Mouse (Mus musculus) cerebellum, postnatal 25 days (tissue): Measurements from ENCODE around the gene Tmem123.

Source experiments
- DNase-seq, 2 experiments: peaks; one replicate each; pipeline ENCODE4 v3.0.0; 2021; ENCODE audit warnings: mixed read lengths in 2 of 2

Gene Tmem123

DNA sequence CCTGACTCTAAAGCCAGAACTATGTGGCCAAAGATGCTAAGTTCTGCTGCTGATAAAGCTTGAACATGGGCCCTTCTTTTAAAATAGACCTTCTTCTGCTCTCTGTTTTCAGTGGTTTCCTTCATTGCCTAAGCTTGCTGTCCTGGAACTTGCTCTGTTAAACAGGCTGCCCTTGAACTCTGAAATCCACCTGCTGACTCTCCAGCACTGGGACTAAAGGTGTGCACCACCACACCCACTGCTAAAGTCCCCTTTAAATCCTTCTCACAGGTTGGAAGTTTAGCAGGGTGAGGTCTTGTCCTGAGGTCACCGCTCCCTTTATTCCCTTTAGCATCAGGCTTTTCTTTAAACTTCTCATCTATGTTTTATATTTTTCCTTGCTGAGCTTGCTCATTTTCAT is 13.1 kb downstream of the Tmem123 start:
- DNase-seq, result no peak

DNA sequence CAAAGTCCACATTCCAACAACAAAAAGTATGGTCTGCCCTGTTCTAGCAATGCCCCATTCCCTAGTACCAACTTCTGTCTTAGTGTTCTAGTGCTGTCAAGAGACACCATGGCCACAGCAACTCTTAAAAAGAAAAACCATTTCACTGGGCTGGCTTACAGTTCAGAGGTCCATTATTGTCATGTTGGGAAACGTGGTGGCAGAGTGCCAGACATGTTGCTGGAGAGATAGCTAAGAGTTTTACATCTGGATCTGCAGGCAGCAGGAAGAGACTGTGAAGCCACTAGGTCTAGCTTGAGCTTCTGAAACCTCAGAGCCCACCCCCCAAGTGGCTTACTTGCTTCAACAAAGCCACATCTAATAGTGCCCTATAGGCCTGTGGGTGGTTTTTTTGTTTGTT is 13.8 kb downstream of the Tmem123 start:
- no peak for DNase-seq

- no peak for DNase-seq
Measured at GRCm38 (mm10) chr9:7778771-7779170, 14.9 kb downstream of the Tmem123 start.

DNA sequence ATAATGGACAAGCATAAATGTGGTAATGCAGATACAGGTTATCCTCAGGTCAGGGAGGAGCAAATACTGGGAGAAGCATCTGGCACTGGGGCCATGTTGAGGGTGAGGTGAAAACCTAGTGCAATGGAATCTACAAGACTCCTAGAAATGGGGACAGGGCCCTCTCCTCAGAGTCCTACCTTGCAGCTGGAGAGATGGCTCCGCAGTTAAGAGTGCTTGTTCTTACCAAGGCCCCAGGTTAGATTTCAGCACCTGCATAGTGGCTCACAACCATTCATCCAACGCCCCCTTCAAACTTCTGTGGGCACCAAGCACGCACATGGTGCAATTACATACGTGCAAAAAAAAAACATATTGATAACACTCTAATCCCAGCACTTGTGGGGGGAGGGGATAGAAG is 15.9 kb downstream of the Tmem123 start:
- no peak for DNase-seq

DNA sequence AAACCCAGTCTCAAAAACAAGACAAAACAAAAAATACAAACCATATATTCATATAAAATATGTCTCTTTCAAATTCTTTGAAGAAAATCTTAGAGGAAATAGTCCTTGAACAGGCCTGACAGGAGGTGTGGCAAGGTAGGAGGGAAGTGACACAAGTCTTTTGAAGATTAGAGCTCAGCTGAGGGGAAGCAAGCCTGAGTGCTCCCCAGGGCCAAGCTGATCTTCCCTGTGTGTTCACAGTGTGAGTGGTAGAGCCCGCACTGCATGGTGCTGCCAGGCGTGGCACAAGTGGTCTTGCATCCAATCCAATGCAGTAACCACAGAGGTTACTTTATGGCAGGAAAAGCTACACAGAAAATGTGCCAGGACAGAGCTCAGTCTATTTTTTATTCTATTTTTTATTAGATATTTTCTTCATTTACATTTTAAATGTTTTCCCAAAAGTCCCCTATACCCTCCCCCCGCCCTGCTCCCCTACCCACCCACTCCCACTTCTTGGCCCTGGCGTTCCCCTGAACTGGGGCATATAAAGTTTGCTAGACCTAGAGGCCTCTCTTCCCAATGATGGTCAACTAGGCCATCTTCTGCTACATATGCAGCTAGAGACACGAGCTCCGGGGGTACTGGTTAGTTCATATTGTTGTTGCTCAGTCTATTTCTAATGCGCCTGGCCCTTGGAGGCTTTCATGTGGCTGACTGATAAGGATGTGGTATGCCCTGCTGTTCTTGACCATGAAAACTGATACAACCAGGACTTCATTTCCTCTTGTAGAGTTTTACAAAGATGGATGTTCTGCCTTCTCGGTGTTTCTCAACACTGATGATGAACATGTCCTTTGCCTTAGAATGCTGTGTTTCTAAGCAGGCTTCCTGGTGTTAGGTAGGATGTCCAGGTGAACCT is 16.7 kb downstream of the Tmem123 start:
- no peak for DNase-seq

DNA sequence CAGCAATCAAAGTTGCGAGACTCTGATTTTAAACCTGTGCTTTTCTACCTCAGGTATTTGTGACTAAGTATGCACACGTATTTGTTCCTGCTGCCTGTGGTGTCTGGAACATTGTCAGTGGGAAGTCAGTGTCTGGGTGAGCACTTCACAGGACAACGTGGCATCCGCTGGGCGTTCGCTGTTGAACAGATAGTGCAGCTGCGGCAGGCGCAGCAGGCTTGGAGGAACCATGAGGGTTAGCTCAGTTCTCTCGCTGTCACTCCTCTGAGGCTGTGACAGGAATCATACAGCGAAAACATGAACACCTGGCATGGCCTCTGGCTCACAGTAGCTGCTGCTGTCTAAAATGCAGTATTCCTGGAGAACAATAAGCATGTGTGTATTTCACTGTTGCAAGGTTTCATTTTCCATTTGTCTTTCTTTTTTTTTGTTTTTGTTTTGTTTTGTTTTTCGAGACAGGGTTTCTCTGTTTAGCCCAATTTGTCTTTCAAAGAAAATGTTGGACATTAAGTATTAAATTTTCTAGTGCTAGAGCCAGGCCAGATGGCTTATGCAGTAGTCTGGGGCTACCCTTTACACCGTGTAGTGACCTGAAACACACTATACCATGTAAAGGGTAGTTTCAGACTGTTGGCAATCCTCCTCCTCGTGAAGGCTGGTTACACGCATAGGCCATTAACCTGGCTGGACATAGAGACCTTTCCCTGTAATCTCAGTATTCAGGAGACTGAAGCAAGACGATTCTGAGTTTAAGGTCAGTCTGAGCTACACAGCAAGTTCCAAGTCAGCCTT is 20.2 kb downstream of the Tmem123 start:
- no peak for DNase-seq

- DNase-seq, result no peak
Measured at GRCm38 (mm10) chr9:7784615-7785012, 20.8 kb downstream of the Tmem123 start.

GRCm38 (mm10) chr9:7785396-7785795 is 21.6 kb downstream of the Tmem123 start:
- no peak for DNase-seq

DNA sequence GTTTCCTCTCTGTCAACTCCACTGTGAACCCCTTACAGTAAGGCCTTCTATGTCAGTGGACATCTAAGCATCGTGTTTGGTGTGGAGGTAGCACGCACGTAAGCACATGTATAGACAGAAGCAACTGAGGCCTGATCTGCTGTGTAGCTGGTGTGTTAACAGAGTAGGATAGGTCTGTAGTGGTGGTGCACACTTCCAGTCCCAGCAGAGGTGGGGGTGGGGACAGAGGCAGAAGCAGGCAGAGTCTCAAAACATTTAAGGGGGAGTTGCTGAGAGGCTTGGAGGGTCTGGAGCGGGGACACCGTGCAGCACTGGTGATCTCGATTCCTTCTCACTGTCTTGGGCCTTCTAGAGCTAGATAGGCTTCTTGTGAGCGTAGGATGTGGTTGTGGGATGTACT is 22.2 kb downstream of the Tmem123 start:
- DNase-seq, result no peak

GRCm38 (mm10) chr9:7788411-7788810 is 24.6 kb downstream of the Tmem123 start:
- no peak for DNase-seq

- DNase-seq, result no peak
Measured at GRCm38 (mm10) chr9:7789764-7790575, 26.1 kb downstream of the Tmem123 start.

DNA sequence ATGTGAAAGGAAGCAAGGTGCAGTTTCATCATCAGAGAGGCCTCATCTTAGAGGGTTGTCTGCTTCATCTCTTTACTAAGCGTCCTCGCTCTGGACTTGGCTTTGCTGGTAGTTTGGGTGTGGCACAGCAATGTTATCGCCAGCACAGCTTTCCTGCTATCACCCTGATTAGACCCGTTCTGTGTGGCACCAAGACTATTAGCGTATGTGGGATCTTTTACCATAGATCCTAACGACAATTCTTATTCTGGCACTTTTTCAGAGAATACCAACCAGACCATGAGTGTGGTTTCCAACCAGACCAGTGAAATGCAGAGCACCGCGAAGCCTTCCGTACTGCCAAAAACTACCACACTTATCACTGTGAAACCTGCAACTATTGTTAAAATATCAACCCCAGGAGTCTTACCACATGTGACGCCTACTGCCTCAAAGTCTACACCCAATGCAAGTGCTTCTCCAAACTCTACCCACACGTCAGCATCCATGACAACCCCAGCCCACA is 26.8 kb downstream of the Tmem123 start:
- DNase-seq, result no peak

- no peak for DNase-seq
Measured at GRCm38 (mm10) chr9:7793561-7793960, 29.7 kb downstream of the Tmem123 start.

DNA sequence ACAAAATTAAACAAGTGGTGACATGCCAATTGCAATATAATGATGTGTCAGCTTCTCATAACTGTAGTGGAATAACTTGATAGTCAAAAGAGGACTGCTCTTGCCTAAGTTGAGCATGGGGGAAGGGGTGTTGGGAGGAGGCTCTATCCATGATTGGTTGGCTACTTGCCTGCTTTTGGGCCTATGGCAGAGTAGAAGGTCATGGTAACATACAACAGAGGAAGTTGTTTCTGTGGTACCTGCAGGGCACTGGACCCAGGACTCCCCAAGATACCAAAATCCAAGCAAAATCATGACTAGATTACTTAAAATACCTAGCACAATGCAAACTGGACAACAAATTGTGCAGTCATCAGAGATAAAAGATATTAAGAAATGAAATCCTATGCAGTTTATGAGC is 31.7 kb downstream of the Tmem123 start:
- DNase-seq, result no peak

- no peak for DNase-seq
Measured at GRCm38 (mm10) chr9:7796129-7796864, 32.5 kb downstream of the Tmem123 start.

DNA sequence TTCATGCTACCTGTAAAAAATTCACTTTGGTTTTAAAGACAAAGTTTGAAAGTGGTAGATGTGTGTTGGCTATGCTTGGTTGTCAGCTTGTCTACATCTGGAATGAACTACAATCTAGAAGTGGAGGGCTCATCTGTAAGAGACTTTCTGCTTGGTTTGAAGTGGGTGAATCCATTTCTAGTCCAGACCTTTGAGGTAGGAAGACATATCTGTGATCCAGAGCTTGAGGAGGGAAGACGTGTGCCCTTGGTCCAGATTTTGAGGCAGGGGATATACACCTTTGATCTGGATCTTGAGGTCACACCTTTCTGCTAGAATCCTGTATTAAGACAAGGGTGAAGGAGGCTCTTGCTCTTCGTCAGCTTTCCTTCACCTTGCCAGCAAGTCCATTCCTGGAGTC is 33.7 kb downstream of the Tmem123 start:
- no peak for DNase-seq

- no peak for DNase-seq
Measured at GRCm38 (mm10) chr9:7798555-7798954, 34.7 kb downstream of the Tmem123 start.

- DNase-seq, result no peak
Measured at GRCm38 (mm10) chr9:7805101-7805506, 41.3 kb downstream of the Tmem123 start.

DNA sequence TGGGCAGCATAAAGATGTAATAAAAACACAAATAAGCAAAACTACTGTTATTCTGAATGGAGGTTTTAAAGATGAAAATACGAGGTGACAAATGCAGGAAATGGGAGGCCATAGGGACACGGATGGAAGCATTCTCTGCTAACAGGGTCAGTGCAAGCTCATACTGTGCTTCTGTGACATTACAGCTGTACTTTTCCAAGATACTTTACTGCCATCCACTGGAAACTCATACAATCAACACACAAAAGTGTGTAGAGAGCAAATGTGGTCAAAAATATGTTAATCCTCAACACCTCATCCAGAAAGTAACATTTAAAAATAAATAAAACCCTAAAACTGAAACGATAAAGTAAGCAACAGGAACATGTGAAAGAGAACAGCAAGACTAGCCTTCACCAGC is 58.9 kb downstream of the Tmem123 start:
- no peak for DNase-seq

DNA sequence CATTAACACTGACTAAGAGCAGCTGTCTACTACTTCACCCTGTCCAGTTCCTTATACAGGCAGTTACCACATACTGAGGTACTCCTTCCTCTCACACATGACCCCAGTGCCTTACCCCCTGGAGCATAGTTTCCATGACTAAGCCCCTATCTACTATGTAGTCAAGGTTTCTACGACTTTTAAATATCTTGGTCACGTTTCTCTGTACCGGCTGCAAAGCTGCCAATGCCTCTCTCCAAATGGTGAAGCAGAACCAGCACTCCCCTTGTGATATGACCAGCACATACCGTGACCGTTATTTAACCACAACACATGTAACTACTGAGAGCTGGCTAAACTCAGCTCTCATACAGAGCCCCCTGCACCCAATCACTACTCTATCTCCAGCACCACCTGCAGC is 61.1 kb downstream of the Tmem123 start:
- no peak for DNase-seq

DNA sequence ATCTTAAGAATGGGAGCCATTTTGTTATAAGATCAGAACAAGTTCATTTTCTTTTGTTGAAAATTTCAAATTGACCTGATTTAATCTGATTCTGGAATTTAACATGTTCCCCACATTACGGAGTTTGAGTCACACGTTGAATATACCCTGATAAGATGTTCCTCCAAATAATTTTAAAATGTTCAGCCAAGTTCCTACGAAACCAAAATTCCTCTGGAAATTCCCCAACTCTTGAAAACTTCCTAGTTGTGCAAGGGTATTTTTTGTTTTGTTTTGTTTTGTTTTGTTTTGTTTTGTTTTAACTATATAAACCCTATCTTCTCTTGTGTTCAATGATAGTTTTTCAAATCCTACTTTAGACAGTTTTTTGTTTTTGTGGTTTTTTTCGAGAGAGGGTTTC is 64.9 kb downstream of the Tmem123 start:
- DNase-seq, result no peak
